Mouse (Mus musculus) megakaryocyte, embryonic 14.5 days (primary cell): ENCODE measurements around the gene Pla2g4d. TPM values are rescaled to one million over a fixed set of nuclear protein-coding genes. Genes with fewer than 3 reads are reported as not detected.
"Not testable (repeated sequence)": the region's sequence is repeated elsewhere in the genome, so short reads cannot be mapped to it uniquely, and the experiment has no call there.

Experiments
- H3K27me3 ChIP-seq: replicated peaks from 2 replicates; pipeline ENCODE3; 2012; ENCODE audit warnings: inconsistent platforms
- H3K36me3 ChIP-seq: replicated peaks from 2 replicates; pipeline ENCODE3; 2012; ENCODE audit warnings: low read length, inconsistent platforms, mixed read lengths
- H3K4me1 ChIP-seq: 2 replicates; pipeline ENCODE4 v1.6.1; 2012; ENCODE audit warnings: inconsistent platforms
- H3K4me3 ChIP-seq: replicated peaks from 2 replicates; pipeline ENCODE3; 2012; ENCODE audit warnings: moderate library complexity, mild to moderate bottlenecking, inconsistent platforms
- H3K9me3 ChIP-seq: 2 replicates; pipeline ENCODE4 v1.6.1; 2012; ENCODE audit warnings: inconsistent platforms
- FLI1 ChIP-seq: IDR thresholded peaks from 2 replicates; pipeline ENCODE4 v1.6.1; 2012; ENCODE audit warnings: low read length, inconsistent platforms, mixed read lengths
- GATA1 ChIP-seq: IDR thresholded peaks from 3 replicates; pipeline ENCODE4 v1.6.1; 2012; ENCODE audit warnings: mixed read lengths, low read length, inconsistent platforms, borderline replicate concordance
- polyA plus RNA-seq: library from polyadenylated mRNA; stranded (reverse); fragments of >175 nt; gene quantifications from 2 replicates; pipeline ENCODE4 v1.2.3, GENCODE M21; 2012; ENCODE audit warnings: low replicate concordance; ENCODE audit not compliant: insufficient read depth

Pla2g4d gene
- polyA plus RNA-seq, 1 experiment, result 0.03 TPM

DNA sequence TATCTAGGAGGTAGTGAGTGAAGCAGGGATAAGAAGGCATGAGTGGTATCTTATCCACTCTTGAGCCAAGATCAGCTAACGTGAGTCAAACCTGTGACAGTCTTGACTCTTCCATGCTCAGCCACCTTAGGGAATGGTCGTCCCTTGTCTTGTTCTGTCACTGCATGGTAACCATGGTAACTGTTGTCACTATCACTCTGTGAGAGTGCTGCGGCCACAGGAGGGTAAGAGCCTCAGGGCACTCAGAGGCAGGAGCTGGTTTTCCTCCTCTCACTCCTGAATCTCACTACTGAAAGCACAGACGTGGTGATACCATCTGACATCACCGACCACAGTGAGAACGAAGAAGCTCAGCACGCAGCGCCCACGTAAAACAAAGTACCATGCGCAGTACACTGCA is 24.1 kb downstream of the Pla2g4d start:
- no peak for TF ChIP-seq GATA1
- peaks cover 6% of the 10 kb centered on the region for H3K4me1 ChIP-seq
- peaks cover 50% of the 10 kb centered on the region for H3K27me3 ChIP-seq
- H3K9me3 ChIP-seq, result no peaks in the 10 kb centered on the region
- no peak overlapping the region for H3K4me3 ChIP-seq
- no peaks in the 10 kb centered on the region for H3K36me3 ChIP-seq

DNA sequence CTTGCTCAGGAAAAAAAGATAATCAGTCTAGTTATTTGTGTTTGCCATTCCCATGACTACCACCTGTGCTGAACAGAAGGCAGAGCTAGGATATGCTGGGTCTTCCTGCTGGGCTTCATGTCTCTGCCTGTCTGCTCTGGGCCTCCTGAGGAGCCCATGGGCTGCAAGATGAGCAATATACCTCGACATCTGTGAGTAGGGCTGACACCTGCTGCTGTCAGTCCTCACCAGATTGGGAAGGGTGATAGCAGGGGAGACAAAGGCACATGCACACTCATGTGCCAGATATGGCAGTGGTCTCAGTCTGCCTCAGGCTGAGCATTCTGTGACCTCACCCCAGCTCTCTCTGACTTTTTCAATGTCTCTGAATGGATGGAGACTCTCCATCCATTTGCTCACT is 26.1 kb downstream of the Pla2g4d start:
- Histone ChIP-seq H3K4me3 (no peak overlapping the region), H3K36me3 (no peaks in the 10 kb centered on the region), H3K27me3 (peaks cover 36% of the 10 kb centered on the region), H3K9me3 (peaks cover 3% of the 10 kb centered on the region; the same call in 1 of the 2 replicates), H3K4me1 (no peaks in the 10 kb centered on the region)
- no peak for TF ChIP-seq GATA1
- no peak for TF ChIP-seq FLI1

DNA sequence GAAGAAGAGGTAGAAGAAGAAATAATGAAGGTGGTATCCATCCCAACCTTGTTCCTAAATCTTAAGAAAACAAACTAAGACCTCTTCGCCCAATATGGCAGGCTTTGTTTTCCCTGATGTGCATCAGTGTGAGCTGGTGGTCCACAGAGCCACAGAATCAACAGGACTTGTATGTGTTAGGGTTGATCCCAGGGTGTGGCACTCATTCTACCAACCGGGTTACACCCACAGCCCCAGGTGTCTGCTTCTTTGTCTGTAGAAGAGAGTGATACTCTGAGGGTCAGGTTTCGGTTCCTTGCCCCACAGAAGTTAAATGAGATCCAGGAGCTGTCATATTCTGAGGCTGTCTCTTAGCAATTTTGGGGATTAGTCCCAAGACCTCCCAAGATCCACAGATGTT is 27.7 kb downstream of the Pla2g4d start:
- TF ChIP-seq GATA1 (no peak), FLI1 (no peak)
- peaks cover 30% of the 10 kb centered on the region for H3K27me3 ChIP-seq
- H3K4me1 ChIP-seq, result no peaks in the 10 kb centered on the region
- H3K36me3 ChIP-seq, result no peaks in the 10 kb centered on the region
- H3K9me3 ChIP-seq, result peaks cover 16% of the 10 kb centered on the region
- H3K4me3 ChIP-seq, result no peak overlapping the region

DNA sequence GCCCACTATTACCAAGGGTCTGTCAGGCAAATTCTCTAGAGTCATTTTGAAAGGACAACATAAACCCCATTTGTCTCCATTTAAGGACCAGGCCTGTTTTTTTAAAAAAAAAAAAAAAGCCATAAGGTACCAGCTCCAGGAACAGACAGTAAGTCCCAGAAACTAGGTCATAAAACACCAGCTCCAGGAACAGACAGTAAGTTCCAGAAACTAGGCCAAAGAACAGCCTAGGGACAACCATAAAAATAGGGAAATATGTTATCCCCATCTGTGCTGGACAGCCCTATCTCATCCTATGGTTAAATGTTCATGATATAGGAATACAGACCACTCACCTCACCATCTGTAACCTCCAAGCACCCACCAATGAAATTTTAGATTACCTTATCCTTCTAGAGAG is 32.7 kb downstream of the Pla2g4d start:
- TF ChIP-seq GATA1, result no peak
- TF ChIP-seq FLI1, result no peak
- no peaks in the 10 kb centered on the region for H3K4me1 ChIP-seq
- H3K9me3 ChIP-seq, result peaks cover 16% of the 10 kb centered on the region

DNA sequence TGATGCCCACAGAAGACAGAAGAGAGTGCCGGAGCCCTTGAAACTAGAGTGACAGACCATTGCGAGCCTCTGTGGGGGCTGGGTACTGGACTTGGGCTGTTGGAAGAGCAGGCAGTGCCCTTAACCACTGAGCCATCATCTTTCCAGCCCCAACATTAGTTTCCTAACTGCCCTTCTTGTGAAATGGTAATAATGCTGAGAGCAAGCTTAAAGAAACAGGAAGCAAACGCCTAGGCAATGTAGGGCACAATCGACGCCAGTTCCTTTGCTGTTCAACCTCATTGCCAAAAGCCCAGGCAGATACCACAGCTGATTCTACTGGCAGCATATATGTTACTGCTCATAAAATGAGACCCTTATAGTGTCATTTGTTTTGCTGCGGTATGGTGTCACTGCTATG is 36.4 kb downstream of the Pla2g4d start:
- Histone ChIP-seq H3K4me3 (no peak overlapping the region), H3K36me3 (no peaks in the 10 kb centered on the region), H3K4me1 (no peaks in the 10 kb centered on the region), H3K9me3 (peaks cover 12% of the 10 kb centered on the region), H3K27me3 (peaks cover 14% of the 10 kb centered on the region)
- TF ChIP-seq GATA1 (no peak), FLI1 (no peak)

More for the DNA sequence above, 32.7 kb downstream of the Pla2g4d start:
- no peak overlapping the region for H3K4me3 ChIP-seq
- peaks cover 18% of the 10 kb centered on the region for H3K27me3 ChIP-seq
- no peaks in the 10 kb centered on the region for H3K36me3 ChIP-seq

DNA sequence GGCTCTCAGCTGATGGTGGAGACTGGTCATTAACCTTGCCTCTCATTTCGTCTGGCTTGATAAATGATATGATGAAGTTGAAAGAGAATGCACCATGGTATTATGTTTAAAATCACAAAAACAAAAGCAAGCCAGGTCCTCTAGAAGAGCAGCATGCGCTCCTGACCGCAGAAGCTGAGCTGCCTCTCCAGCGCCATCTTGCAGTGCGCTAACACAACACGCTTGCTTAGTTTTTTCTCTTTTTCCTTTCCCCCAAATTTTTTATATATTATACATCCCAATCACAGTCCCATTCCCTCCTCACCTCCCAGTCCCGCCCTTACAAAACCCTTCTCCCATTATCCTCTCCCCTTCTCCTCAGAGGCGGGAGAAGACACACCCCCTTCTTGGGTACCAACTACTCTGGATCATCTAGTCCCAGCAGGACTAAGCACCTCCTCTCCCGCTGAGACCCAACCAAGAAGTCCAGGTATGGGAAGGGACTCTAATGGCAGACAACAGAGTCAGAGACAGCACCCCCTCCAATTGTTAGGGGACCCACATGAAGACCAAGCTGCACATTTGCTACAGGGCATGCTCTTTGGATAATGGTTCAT is 43.5 kb downstream of the Pla2g4d start:
- no peaks in the 10 kb centered on the region; the same call in 1 of the 2 replicates for H3K4me1 ChIP-seq
- H3K4me3 ChIP-seq, result peak overlapping the region; percentile 53
- peaks cover 37% of the 10 kb centered on the region for H3K27me3 ChIP-seq
- peaks cover 6% of the 10 kb centered on the region for H3K9me3 ChIP-seq
- H3K36me3 ChIP-seq, result no peaks in the 10 kb centered on the region
- no peak for TF ChIP-seq GATA1

DNA sequence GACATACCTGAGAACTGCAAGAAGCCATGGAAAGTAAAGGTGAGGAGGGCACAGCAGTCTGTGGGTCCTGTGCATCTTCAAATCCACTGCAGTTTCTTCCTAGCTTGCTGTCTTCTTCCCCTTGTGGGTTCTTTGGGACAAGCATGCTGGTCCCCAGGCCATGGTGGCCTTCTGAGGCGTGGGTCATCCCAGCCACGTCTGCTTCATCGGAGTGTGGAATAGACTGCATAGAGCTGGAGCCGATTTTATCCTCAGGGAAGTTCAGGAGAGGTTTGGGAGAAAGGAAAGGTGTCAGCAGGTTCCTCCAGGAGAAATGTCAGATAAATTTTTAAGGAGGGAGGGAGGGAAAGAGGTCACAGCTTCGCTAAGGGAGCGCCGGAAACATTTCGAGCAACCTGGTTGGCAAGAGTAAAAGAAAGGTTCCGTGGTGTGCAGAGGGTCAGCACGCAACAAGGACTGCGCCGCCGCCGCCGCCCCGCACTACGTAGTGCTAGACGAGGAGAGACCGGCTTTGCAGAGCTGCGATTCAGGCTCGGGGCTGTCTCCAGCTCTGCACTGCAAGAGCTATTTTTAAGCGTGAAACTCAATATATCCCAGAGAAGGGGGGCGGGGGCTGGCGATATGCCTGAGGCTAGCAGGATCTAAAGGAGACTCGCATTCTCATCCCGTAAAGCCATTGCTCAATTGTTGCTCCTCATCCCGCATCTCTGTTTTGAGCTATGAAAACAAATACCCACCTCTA is 44.1 kb downstream of the Pla2g4d start, which contains the start of gene Pla2g4e:
Gene Pla2g4e, minus strand, starts transcription at position 657 of the 742 bp plus-strand sequence.
- H3K4me1 ChIP-seq, result no peaks in the 10 kb centered on the region; the same call in 1 of the 2 replicates
- no peaks in the 10 kb centered on the region for H3K36me3 ChIP-seq
- H3K9me3 ChIP-seq, result peaks cover 6% of the 10 kb centered on the region
- peak within 1 kb of the TSS; percentile 53 for H3K4me3 ChIP-seq
- H3K27me3 ChIP-seq, result peaks cover 37% of the 10 kb centered on the region
- TF ChIP-seq FLI1, result no peak
- no peak for TF ChIP-seq GATA1

DNA sequence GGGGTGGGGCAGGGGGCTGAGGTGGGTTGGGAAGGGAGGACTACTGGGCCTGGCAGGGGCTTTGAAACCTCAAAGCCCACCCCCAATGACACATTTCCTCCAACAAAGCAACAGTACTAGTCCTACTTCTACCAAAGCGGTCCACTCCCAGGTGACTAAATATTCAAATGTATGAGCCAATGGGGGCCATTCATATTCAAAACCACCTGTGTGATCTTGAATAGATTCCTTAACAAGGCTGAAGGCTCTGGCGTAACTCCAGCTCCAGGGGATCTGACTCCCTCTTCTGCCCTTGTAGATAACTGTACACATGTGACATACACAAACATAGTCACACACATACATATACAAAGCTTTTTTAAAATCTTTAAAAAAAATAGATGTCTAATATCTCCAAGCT is 45.0 kb downstream of the Pla2g4d start:
- Histone ChIP-seq H3K4me1 (no peaks in the 10 kb centered on the region; the same call in 1 of the 2 replicates), H3K27me3 (peaks cover 38% of the 10 kb centered on the region), H3K4me3 (no peak overlapping the region), H3K9me3 (peaks cover 6% of the 10 kb centered on the region), H3K36me3 (no peaks in the 10 kb centered on the region)
- TF ChIP-seq GATA1 (no peak), FLI1 (no peak)

DNA sequence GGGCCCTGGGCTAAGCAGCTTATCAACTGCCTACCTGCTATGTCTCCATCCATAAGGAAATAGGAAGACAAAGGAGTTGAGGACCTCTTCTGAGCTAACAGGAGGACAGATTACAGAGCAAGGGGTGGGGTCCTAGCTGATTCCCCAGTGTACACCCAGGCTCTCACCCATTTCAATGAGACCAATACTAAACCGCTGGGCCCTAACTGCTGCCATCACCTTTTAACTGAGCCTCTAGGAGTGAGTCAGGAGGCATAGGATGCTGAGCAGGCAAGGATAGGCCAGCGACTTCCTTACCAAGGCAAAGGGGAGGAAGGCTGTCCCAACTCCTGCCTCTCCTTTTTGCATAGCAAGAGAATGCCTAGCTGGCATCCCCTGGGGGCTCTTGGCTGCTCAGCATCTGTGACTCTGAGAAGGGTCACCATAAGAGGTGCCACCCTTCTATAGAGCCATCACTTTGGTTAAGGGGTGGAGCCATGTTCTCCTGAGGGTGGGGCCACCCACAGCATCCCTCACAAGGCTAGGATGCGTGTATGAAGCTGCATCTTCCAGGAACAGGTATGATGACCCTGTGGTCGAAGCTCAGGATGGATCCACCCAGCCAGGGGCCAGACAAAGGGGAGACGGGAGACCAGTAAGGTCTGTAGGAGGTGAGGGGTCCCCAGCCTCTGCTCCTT is 46.1 kb downstream of the Pla2g4d start:
- no peak overlapping the region for H3K4me3 ChIP-seq
- H3K27me3 ChIP-seq, result peaks cover 38% of the 10 kb centered on the region

DNA sequence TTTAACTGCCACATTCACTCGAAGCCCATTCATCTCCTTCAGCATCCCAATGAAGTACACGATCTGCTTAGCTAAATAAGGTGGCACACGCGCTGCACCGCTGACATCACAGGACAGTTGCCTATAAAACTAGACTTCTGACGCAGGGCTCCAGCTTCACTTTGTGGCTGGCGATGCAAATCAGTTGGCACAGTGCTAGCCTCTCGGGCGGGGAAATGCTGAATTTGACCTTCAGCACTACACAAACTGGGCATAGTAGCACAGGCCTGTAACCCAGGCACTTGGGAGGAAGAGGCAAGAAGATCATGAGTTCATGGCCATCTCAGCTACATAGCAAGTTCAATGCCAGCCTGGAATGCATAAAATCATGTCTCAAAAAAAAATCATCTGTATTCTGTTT is 50.3 kb downstream of the Pla2g4d start:
- not testable (repeated sequence) for H3K9me3 ChIP-seq, H3K4me1 ChIP-seq, H3K36me3 ChIP-seq, H3K4me3 ChIP-seq
- peaks cover 31% of the 10 kb centered on the region for H3K27me3 ChIP-seq

More for the DNA sequence above, 46.1 kb downstream of the Pla2g4d start:
- Histone ChIP-seq H3K36me3 (no peaks in the 10 kb centered on the region), H3K9me3 (peaks cover 6% of the 10 kb centered on the region), H3K4me1 (no peaks in the 10 kb centered on the region; the same call in 1 of the 2 replicates)
- no peak for TF ChIP-seq FLI1
- TF ChIP-seq GATA1, result no peak
